Mouse (Mus musculus) heart, adult 2 months (tissue): ENCODE data around the gene Calm3.

Experiments used
- CTCF ChIP-seq: fragments of 200-600 bp; IDR thresholded peaks from 2 replicates; pipeline ENCODE4 v1.8.1; 2022; ENCODE audit warnings: antibody characterized with exemption, mild to moderate bottlenecking, moderate library complexity
- EP300 ChIP-seq: fragments of 200-500 bp; IDR thresholded peaks from 2 replicates; pipeline ENCODE4 v1.6.1; 2011; ENCODE audit warnings: low read depth, low read length, control low read depth; ENCODE audit not compliant: insufficient read depth
- POLR2A ChIP-seq: fragments of 200-500 bp; IDR thresholded peaks from 2 replicates; pipeline ENCODE4 v1.6.1; 2011; ENCODE audit warnings: mild to moderate bottlenecking, low read depth, low read length, control low read depth; ENCODE audit not compliant: insufficient read depth

- TF ChIP-seq EP300 (no peak), POLR2A (no peak), CTCF (no peak)
These were observed 15.5 kb downstream of the Calm3 start for GRCm38 (mm10) chr7:16908367-16908766.
